Mouse (Mus musculus) lung, postnatal 0 days (tissue): ENCODE measurements around the gene Tns2.

Source experiments
- CTCF ChIP-seq: IDR thresholded peaks from 2 replicates; pipeline ENCODE4 v1.5.1; 2016; ENCODE audit warnings: antibody characterized with exemption, mild to moderate bottlenecking
- EP300 ChIP-seq: IDR thresholded peaks from 2 replicates; pipeline ENCODE4 v1.6.1; 2016; ENCODE audit warnings: antibody characterized with exemption, mild to moderate bottlenecking, control low read depth

DNA sequence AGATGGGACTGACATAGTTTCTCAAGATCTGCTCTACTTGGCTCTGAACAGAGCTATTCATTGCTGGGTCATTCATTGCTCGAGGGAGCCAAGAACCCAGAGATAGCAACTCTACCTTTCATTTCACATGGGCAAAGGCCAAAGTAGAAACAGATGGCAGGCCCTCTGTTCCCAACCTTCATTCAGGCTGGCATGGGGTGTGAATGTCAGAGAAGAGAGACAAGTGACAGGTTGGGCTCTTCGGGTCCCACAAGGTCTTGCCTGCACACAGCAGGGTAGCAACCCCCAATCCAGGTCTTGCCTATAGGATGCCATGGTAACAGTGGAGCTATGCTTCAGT lies 19.6 kb downstream of the Tns2 start:
- TF ChIP-seq CTCF = no peak
- TF ChIP-seq EP300 = no peak
